Mouse (Mus musculus) cortical plate, adult 2 months (tissue): ENCODE results near the gene Rab25.

Experiments used
- CTCF ChIP-seq: fragments of 200-500 bp; IDR thresholded peaks from 2 replicates; pipeline ENCODE4 v1.5.1; 2011; ENCODE audit warnings: mild to moderate bottlenecking, control low read depth, low read length; ENCODE audit not compliant: insufficient read depth; ENCODE audit errors: extremely low read depth
- POLR2A ChIP-seq: fragments of 200-500 bp; IDR thresholded peaks from 2 replicates; pipeline ENCODE4 v1.6.1; 2011; ENCODE audit warnings: mild to moderate bottlenecking, low read length, control low read depth; ENCODE audit not compliant: insufficient read depth; ENCODE audit errors: extremely low read depth

- TF ChIP-seq POLR2A (no peak), CTCF (no peak)
Measured at GRCm38 (mm10) chr3:88556616-88557015, 8.5 kb upstream of the Rab25 start.
